Mouse (Mus musculus) hindbrain, postnatal 0 days (tissue): Measurements from ENCODE around the gene Slc22a26. TPM values are rescaled to one million over a fixed set of nuclear protein-coding genes. Genes with fewer than 3 reads are reported as not detected.
"Not testable (repeated sequence)": the region's sequence is repeated elsewhere in the genome, so short reads cannot be mapped to it uniquely, and the experiment has no call there.

Source experiments
- ATAC-seq: fragments of 200-750 bp; cut with Nextera tagmentation; 2 replicates; pipeline ENCODE4 v1.8.0; 2017; ENCODE audit warnings: mild to moderate bottlenecking, moderate TSS enrichment, moderate library complexity
- DNase-seq: peaks from one replicate; pipeline ENCODE4 v3.0.0-alpha.2; 2015; ENCODE audit warnings: low spot score
- H3K27ac ChIP-seq: fragments of 300-500 bp; sonication (generic); 2 replicates; pipeline ENCODE4 v1.5.1; 2014; ENCODE audit warnings: mild to moderate bottlenecking
- H3K27me3 ChIP-seq: fragments of 300-500 bp; sonication (generic); 2 replicates; pipeline ENCODE4 v1.6.1; 2014; ENCODE audit warnings: low read length, mixed read lengths; ENCODE audit not compliant: insufficient read depth
- H3K36me3 ChIP-seq: fragments of 300-500 bp; sonication (generic); 2 replicates; pipeline ENCODE4 v1.6.1; 2014; ENCODE audit warnings: low read length, mixed read lengths; ENCODE audit not compliant: insufficient read depth
- H3K4me1 ChIP-seq: fragments of 300-500 bp; sonication (generic); 2 replicates; pipeline ENCODE4 v1.6.1; 2014; ENCODE audit warnings: antibody characterized with exemption, low read length, mixed read lengths; ENCODE audit not compliant: insufficient read depth
- H3K4me2 ChIP-seq: fragments of 300-500 bp; sonication (generic); 2 replicates; pipeline ENCODE4 v1.6.1; 2014; ENCODE audit warnings: low read depth, mild to moderate bottlenecking, low read length, moderate library complexity, mixed read lengths
- H3K4me3 ChIP-seq: fragments of 300-500 bp; sonication (generic); 2 replicates; pipeline ENCODE4 v1.5.1; 2014; ENCODE audit warnings: low read length
- H3K9ac ChIP-seq: fragments of 300-500 bp; sonication (generic); replicated peaks from 2 replicates; pipeline ENCODE4 v1.6.1; 2014; ENCODE audit warnings: mild to moderate bottlenecking, low read length, moderate library complexity, mixed read lengths
- H3K9me3 ChIP-seq: fragments of 300-500 bp; sonication (generic); 2 replicates; pipeline ENCODE4 v1.6.1; 2016; ENCODE audit warnings: low read length, mixed read lengths
- CTCF ChIP-seq: IDR thresholded peaks from 2 replicates; pipeline ENCODE4 v1.5.1; 2016; ENCODE audit warnings: antibody characterized with exemption, control low read depth, low read depth
- WGBS: fragments of 180-500 bp; shearing (Covaris S2); extraction: QIAGEN DNeasy Blood & Tissue Kit; methylation state at CpG from one replicate; pipeline ENCODE4 v1.1.7; 2014; 5-methylcytosine and 5-hydroxymethylcytosine counted together
- polyA plus RNA-seq: library from polyadenylated mRNA; unstranded; fragments of >200 nt; fragmentation: Nextera tagmentation; extraction: Ambion mirVana; gene quantifications from 2 replicates; pipeline ENCODE4 v1.2.1, GENCODE M21; 2015
- total RNA-seq: library from RNA; depleted of rRNA; stranded (reverse); fragments of >200 nt; gene quantifications from 2 replicates; pipeline ENCODE4 v1.2.3, GENCODE M21; 2014; rRNA removed

Slc22a26 gene
- total RNA-seq: not detected in 2 replicates
- polyA plus RNA-seq: not detected in 2 replicates

- WGBS: 77% methylated on average over 1 of the region's 1 CpGs
- DNase-seq: no peak
Observed at GRCm38 (mm10) chr19:7802571-7802970, at the start of gene Slc22a26. Slc22a26 (minus strand) TSS chr19:7802667.

GRCm38 (mm10) chr19:7829851-7830250 lies 27.4 kb upstream of the Slc22a26 start:
- H3K36me3 ChIP-seq: no peaks in the 10 kb centered on the region
- TF ChIP-seq CTCF: no peak
- 0 out of 2 replicates have a peak, but pooled peaks cover 4% of the 10 kb centered on the region for H3K9me3 ChIP-seq
- H3K9ac ChIP-seq: no peak overlapping the region
- H3K27me3 ChIP-seq: no peaks in the 10 kb centered on the region
- WGBS: 61% methylated on average over 2 of the region's 2 CpGs
- DNase-seq: no peak
- no peak overlapping the region for H3K4me3 ChIP-seq
- H3K4me1 ChIP-seq: no peaks in the 10 kb centered on the region
- no peak overlapping the region for H3K27ac ChIP-seq
- no peak overlapping the region for H3K4me2 ChIP-seq
- ATAC-seq: no peak

More at GRCm38 (mm10) chr19:7802571-7802970, at the start of gene Slc22a26:
- Histone ChIP-seq H3K27me3 (no peaks in the 10 kb centered on the region), H3K27ac (no peak within 1 kb of the TSS), H3K4me1 (no peaks in the 10 kb centered on the region), H3K4me2 (no peak within 1 kb of the TSS), H3K4me3 (no peak within 1 kb of the TSS), H3K9ac (no peak within 1 kb of the TSS), H3K36me3 (no peaks in the 10 kb centered on the region), H3K9me3 (peaks cover 4% of the 10 kb centered on the region; the same call in 1 of the 2 replicates)
- no peak for TF ChIP-seq CTCF
- no peak for ATAC-seq

- no peaks in the 10 kb centered on the region for H3K27me3 ChIP-seq
- H3K4me3 ChIP-seq: no peak overlapping the region
- TF ChIP-seq CTCF: no peak
- DNase-seq: no peak
- WGBS: 88% methylated on average over 1 of the region's 1 CpGs
- no peak for ATAC-seq
- no peak overlapping the region for H3K27ac ChIP-seq
- H3K4me2 ChIP-seq: no peak overlapping the region
- no peaks in the 10 kb centered on the region for H3K4me1 ChIP-seq
- peaks cover 4% of the 10 kb centered on the region; the same call in 1 of the 2 replicates for H3K9me3 ChIP-seq
- no peak overlapping the region for H3K9ac ChIP-seq
- H3K36me3 ChIP-seq: no peaks in the 10 kb centered on the region
Observed at GRCm38 (mm10) chr19:7790571-7790970, 11.9 kb downstream of the Slc22a26 start.

- H3K9ac ChIP-seq: no peak overlapping the region
- ATAC-seq (no peak), DNase-seq (no peak)
- no peak overlapping the region for H3K4me2 ChIP-seq
- H3K27me3 ChIP-seq: no peaks in the 10 kb centered on the region
- H3K4me3 ChIP-seq: no peak overlapping the region
- H3K9me3 ChIP-seq: 0 out of 2 replicates have a peak, but pooled peaks cover 3% of the 10 kb centered on the region
- no peak for TF ChIP-seq CTCF
- no peaks in the 10 kb centered on the region for H3K4me1 ChIP-seq
- 79% methylated on average over 4 of the region's 4 CpGs for WGBS
- no peak overlapping the region for H3K27ac ChIP-seq
- H3K36me3 ChIP-seq: no peaks in the 10 kb centered on the region
Observed at GRCm38 (mm10) chr19:7775306-7775705, 27.2 kb downstream of the Slc22a26 start.

GRCm38 (mm10) chr19:7766124-7766523 lies 36.3 kb downstream of the Slc22a26 start:
- 78% methylated on average over 2 of the region's 2 CpGs for WGBS
- no peak overlapping the region for H3K4me2 ChIP-seq
- no peaks in the 10 kb centered on the region for H3K36me3 ChIP-seq
- no peak for DNase-seq
- H3K27me3 ChIP-seq: no peaks in the 10 kb centered on the region
- H3K9ac ChIP-seq: no peak overlapping the region
- no peak overlapping the region for H3K4me3 ChIP-seq
- no peak for TF ChIP-seq CTCF
- no peaks in the 10 kb centered on the region for H3K9me3 ChIP-seq
- no peaks in the 10 kb centered on the region for H3K4me1 ChIP-seq
- no peak for ATAC-seq
- no peak overlapping the region for H3K27ac ChIP-seq

- no peak for ATAC-seq
- no peak for DNase-seq
- no peaks in the 10 kb centered on the region for H3K9me3 ChIP-seq
- TF ChIP-seq CTCF: no peak
- no peak overlapping the region for H3K4me3 ChIP-seq
- no peak overlapping the region for H3K4me2 ChIP-seq
- no peaks in the 10 kb centered on the region for H3K27me3 ChIP-seq
- WGBS: 90% methylated on average over 3 of the region's 3 CpGs
- H3K36me3 ChIP-seq: no peaks in the 10 kb centered on the region
- no peaks in the 10 kb centered on the region for H3K4me1 ChIP-seq
- H3K9ac ChIP-seq: no peak overlapping the region
- H3K27ac ChIP-seq: no peak overlapping the region
Observed at GRCm38 (mm10) chr19:7765599-7765998, 36.9 kb downstream of the Slc22a26 start.

GRCm38 (mm10) chr19:7753371-7753770 lies 49.1 kb downstream of the Slc22a26 start:
- H3K4me3 ChIP-seq, H3K9me3 ChIP-seq, H3K27me3 ChIP-seq, H3K27ac ChIP-seq, H3K36me3 ChIP-seq, DNase-seq, H3K9ac ChIP-seq, H3K4me2 ChIP-seq, ATAC-seq, H3K4me1 ChIP-seq: not testable (repeated sequence)
- 71% methylated on average over 13 of the region's 13 CpGs for WGBS

Other genes with a start within 250 kb of the Slc22a26 start
- gene Pla2g16, start 245.2 kb downstream of the Slc22a26 start, total RNA-seq: 5.6 and 9.1 TPM in 2 replicates
- 12.3 and 12.7 TPM in 2 replicates for gene Pla2g16, start 245.2 kb downstream of the Slc22a26 start, polyA plus RNA-seq
- gene Lgals12, start 195.5 kb downstream of the Slc22a26 start, total RNA-seq: 0.11 and 0.16 TPM in 2 replicates
- gene Lgals12, start 195.5 kb downstream of the Slc22a26 start, polyA plus RNA-seq: 0.14 and 0.18 TPM in 2 replicates
- not detected in 2 replicates for gene Hrasls5, start 190.1 kb downstream of the Slc22a26 start, total RNA-seq
- 0.18 TPM in 2 replicates for gene Hrasls5, start 190.1 kb downstream of the Slc22a26 start, polyA plus RNA-seq
- gene Slc22a19, start 91.4 kb downstream of the Slc22a26 start, total RNA-seq: 0.42 TPM in 1 of 2 replicates, not detected in the other
- gene Slc22a19, start 91.4 kb downstream of the Slc22a26 start, polyA plus RNA-seq: 0.11 and 0.44 TPM in 2 replicates
- gene Slc22a27, start 163.4 kb upstream of the Slc22a26 start, total RNA-seq: not detected in 2 replicates
- not detected in 2 replicates for gene Slc22a27, start 163.4 kb upstream of the Slc22a26 start, polyA plus RNA-seq